Mouse (Mus musculus) liver, adult 2 months (tissue): Measurements from ENCODE around the gene Gm49416.

Experiments used
- CTCF ChIP-seq: fragments of 200-500 bp; IDR thresholded peaks from 2 replicates; pipeline ENCODE4 v1.5.1; 2011; ENCODE audit warnings: low read depth, low read length, control low read depth
- POLR2A ChIP-seq: fragments of 200-500 bp; IDR thresholded peaks from 2 replicates; pipeline ENCODE4 v1.6.1; 2011; ENCODE audit warnings: low read length, control low read depth; ENCODE audit not compliant: insufficient read depth; ENCODE audit errors: extremely low read depth

DNA sequence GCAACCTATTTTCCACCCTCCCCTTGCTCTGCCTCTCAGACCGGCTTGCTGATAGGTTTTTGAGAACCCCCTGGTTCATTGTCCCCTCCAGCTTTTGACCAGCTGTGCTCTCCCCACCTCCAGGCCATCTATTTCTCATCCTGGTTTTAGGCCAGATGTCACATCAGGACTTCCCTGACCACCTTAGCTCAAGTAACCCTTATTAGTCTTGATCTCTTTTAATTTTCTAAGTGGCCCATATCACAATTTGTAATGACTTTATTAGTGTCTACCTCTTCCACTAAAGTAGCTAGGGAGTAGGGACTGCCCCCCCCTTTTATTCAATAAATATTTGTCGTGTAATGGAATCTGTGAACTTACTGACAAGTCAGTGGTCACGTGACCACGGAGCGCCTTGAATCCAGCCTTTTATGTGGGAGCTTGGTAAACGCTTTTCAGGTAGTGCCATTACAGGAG, 32.1 kb downstream of the Gm49416 start:
- TF ChIP-seq POLR2A (no peak), CTCF (no peak)
